Mouse (Mus musculus) spleen, adult 2 months (tissue): ENCODE results near the gene Ptprg.

Experiments
- CTCF ChIP-seq: fragments of 200-500 bp; IDR thresholded peaks from 2 replicates; pipeline ENCODE4 v1.5.1; 2011; ENCODE audit warnings: mild to moderate bottlenecking, inconsistent platforms; ENCODE audit not compliant: insufficient read depth, insufficient read length, insufficient replicate concordance; ENCODE audit errors: extremely low read depth
- POLR2A ChIP-seq: fragments of 200-500 bp; IDR thresholded peaks from 2 replicates; pipeline ENCODE4 v1.6.1; 2011; ENCODE audit warnings: low read depth, low read length, inconsistent platforms

- no peak for TF ChIP-seq CTCF
- TF ChIP-seq POLR2A = no peak
Observed at GRCm38 (mm10) chr14:12124682-12125081, 571.4 kb downstream of the Ptprg start.
